Mouse (Mus musculus): ENCODE measurements around the gene Gm20458.

DNA sequence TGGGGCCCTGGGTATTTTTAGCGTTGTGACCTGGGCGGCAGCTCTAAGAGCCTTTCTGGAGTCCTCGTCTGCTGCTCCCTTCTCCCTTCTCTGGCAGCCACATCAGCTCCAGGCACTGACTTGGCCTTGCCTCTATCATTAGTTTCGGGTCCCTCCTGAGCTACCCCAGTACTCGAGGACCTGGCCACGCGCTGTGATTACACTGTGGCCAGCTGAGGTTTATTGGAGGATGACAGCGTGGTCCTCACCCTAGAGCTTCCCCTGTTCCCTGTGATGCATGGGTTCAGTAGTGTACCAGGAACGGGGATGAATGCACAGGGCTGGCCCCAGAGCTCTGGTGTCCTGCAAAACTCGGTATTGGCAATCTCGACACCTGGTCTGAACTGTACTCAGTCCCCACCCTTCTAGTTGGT is 26.4 kb downstream of the Gm20458 start:
- TF ChIP-seq CTCF (IDR thresholded peaks at IDR 0.05; ENCODE audit: low read depth) (no peak), EP300 (IDR thresholded peaks at IDR 0.05; ENCODE audit: low read depth) (no peak)

Measured in liver, postnatal 0 days (tissue).